ENCODE assay signal across 23 mouse cellular contexts in genomic region chr10:95207423-95207822, GRCm38 (mm10).
A peak's percentile ranks its signal among the peaks of the same experiment; 100 is the strongest.
DNase-seq lines count a peak whose midpoint lies in the region; ATAC-seq and TF ChIP-seq lines count a peak whose summit lies in the region.
"Had no signal": no experiment of that assay in that cellular context is flagged by ENCODE, and none has a peak within 500 bp of the region (broad histone marks: within the 10 kb centered on the region; RNA-seq: fewer than 3 reads in every experiment).

No protein-coding gene starts in this region.

- H3K4me1 ChIP-seq in forebrain, embryonic 11.5 days (replicated peaks; ENCODE audit: control insufficient read depth, insufficient read depth, low read length), result no peaks in the 10 kb centered on the region
- H3K4me1 ChIP-seq in forebrain, postnatal 0 days (ENCODE audit: insufficient read depth), result no peaks in the 10 kb centered on the region
- H3K4me1 ChIP-seq in MEL (ENCODE audit: control insufficient read depth in 1 of 2, insufficient read depth in 2 of 2, low read length in 2 of 2), result peaks cover 11 to 31% of the 10 kb centered on the region in 2 experiments

- no peak overlapping the region for H3K4me3 ChIP-seq in forebrain, embryonic 11.5 days (ENCODE audit: low read depth, low read length)
- no peak overlapping the region for H3K4me3 ChIP-seq in forebrain, postnatal 0 days (ENCODE audit: low read depth, low read length)
- H3K4me3 ChIP-seq in MEL (ENCODE audit: control insufficient read depth in 1 of 2, insufficient read depth in 1 of 2, low read depth in 2 of 2, low read length in 2 of 2), result no peak overlapping the region

- H3K4me2 ChIP-seq in forebrain, embryonic 11.5 days (ENCODE audit: low read depth, low read length, severe bottlenecking), result no peak overlapping the region
- H3K4me2 ChIP-seq in forebrain, postnatal 0 days (ENCODE audit: low read depth), result no peak overlapping the region

- TF ChIP-seq EP300 in MEL (IDR thresholded peaks at IDR 0.05; ENCODE audit: low read depth in 1 of 2, low read length in 2 of 2), result peak; percentile 63 to 78

- no peak overlapping the region for H3K9ac ChIP-seq in forebrain, embryonic 11.5 days (ENCODE audit: low read length)
- H3K9ac ChIP-seq in forebrain, postnatal 0 days, result no peak overlapping the region
- H3K9ac ChIP-seq in MEL (ENCODE audit: control insufficient read depth, low read depth, low read length, poor library complexity, severe bottlenecking), result no peak overlapping the region

- TF ChIP-seq POLR2A in MEL (IDR thresholded peaks at IDR 0.05; ENCODE audit: control insufficient read depth in 1 of 2, insufficient read depth in 1 of 2, low read depth in 1 of 2, low read length in 2 of 2, poor library complexity in 1 of 2), result no peak

- no peak for ATAC-seq in forebrain, embryonic 11.5 days (replicated peaks; ENCODE audit: low FRiP score)
- no peak for ATAC-seq in forebrain, postnatal 0 days
- peak; percentile 17 for ATAC-seq in megakaryocyte progenitor cell, adult 5-6 weeks (replicated peaks; ENCODE audit: poor library complexity)
- ATAC-seq in megakaryocyte-erythroid progenitor cell, adult 5-6 weeks (replicated peaks; ENCODE audit: low FRiP score, low TSS enrichment, poor library complexity, severe bottlenecking), result peak; percentile 39
- ATAC-seq: activated CD4-positive, CD25-positive, alpha-beta regulatory T cell, adult 4 months; CD4-positive, CD25-positive, alpha-beta regulatory T cell, adult 4 months; Patski had no signal

- no peak for TF ChIP-seq CTCF in forebrain, postnatal 0 days (IDR thresholded peaks at IDR 0.05; ENCODE audit: low read depth)
- no peak for TF ChIP-seq CTCF in MEL (IDR thresholded peaks at IDR 0.05 in 2 of 3, conservative IDR thresholded peaks at IDR 0.05 in 1 of 3; ENCODE audit: control insufficient read depth in 1 of 3, insufficient read depth in 1 of 3, low read depth in 2 of 3, low read length in 3 of 3, poor library complexity in 1 of 3, severe bottlenecking in 1 of 3)

- H3K79me2 ChIP-seq in MEL (ENCODE audit: control insufficient read depth, insufficient read depth, low read length, poor library complexity), result no peaks in the 10 kb centered on the region

- H3K27ac ChIP-seq in forebrain, embryonic 11.5 days (ENCODE audit: low read depth, low read length), result no peak overlapping the region
- no peak overlapping the region for H3K27ac ChIP-seq in forebrain, postnatal 0 days (ENCODE audit: low read depth, low read length)
- H3K27ac ChIP-seq in MEL (ENCODE audit: control insufficient read depth, low read depth, low read length), result no peak overlapping the region; the same call in 1 of the 2 replicates

- peak; percentile 41 for DNase-seq in forebrain, embryonic 11.5 days (ENCODE audit: low spot score)
- no peak for DNase-seq in forebrain, postnatal 0 days
- DNase-seq in MEL (ENCODE audit: low read depth, low spot score), result peak; percentile 38
- no peak for DNase-seq in right cerebral cortex, postnatal 14 days
- no peak for DNase-seq in cerebellum, postnatal 4 days (ENCODE audit: low spot score in 2 of 2)
- DNase-seq in thymus, postnatal 25 days, result no peak
- DNase-seq: adrenal gland, adult 2 months; adrenal gland, adult 8-10 months; adrenal gland, postnatal 10 days; adrenal gland, postnatal 14 days; adrenal gland, postnatal 25 days; adrenal gland, postnatal 36 days; B cell, adult 2 months; cerebellum, adult 11 months; cerebellum, adult 11-12 months; cerebellum, adult 18-20 months had no signal

- H3K27me3 ChIP-seq in forebrain, embryonic 11.5 days (ENCODE audit: control insufficient read depth, insufficient read depth, low read length), result no peaks in the 10 kb centered on the region
- no peaks in the 10 kb centered on the region for H3K27me3 ChIP-seq in forebrain, postnatal 0 days (ENCODE audit: insufficient read depth, low read length)
- H3K27me3 ChIP-seq in MEL (ENCODE audit: control insufficient read depth in 1 of 2, insufficient read depth in 2 of 2, low read length in 2 of 2), result no peaks in the 10 kb centered on the region
- H3K27me3 ChIP-seq: CH12.LX, Patski had no signal

- H3K36me3 ChIP-seq in forebrain, embryonic 11.5 days (ENCODE audit: control insufficient read depth, insufficient read depth, low read length), result no peaks in the 10 kb centered on the region
- H3K36me3 ChIP-seq in forebrain, postnatal 0 days (ENCODE audit: insufficient read depth), result no peaks in the 10 kb centered on the region
- H3K36me3 ChIP-seq in MEL (ENCODE audit: control insufficient read depth in 1 of 2, insufficient read depth in 2 of 2, low read length in 2 of 2), result peaks cover 0 to 28% of the 10 kb centered on the region in 2 experiments; a peak in 2 of 4 replicates

- no peak for TF ChIP-seq RAD21 in MEL (IDR thresholded peaks at IDR 0.05; ENCODE audit: low read depth, low read length)

- H3K9me3 ChIP-seq in forebrain, embryonic 11.5 days (ENCODE audit: control insufficient read depth, low read length), result no peaks in the 10 kb centered on the region
- no peaks in the 10 kb centered on the region for H3K9me3 ChIP-seq in forebrain, postnatal 0 days (ENCODE audit: low read length)
- no peaks in the 10 kb centered on the region for H3K9me3 ChIP-seq in MEL (replicated peaks; ENCODE audit: insufficient read depth, low read length)
- H3K9me3 ChIP-seq: G1E had no signal

- WGBS in forebrain, embryonic 11.5 days, result 89% methylated on average over 8 of the region's 8 CpGs
- WGBS in forebrain, postnatal 0 days, result 83% methylated on average over 8 of the region's 8 CpGs

TF ChIP-seq in MEL, 35 proteins besides CTCF, POLR2A, EP300 and RAD21:
- TF ChIP-seq MEF2A (IDR thresholded peaks at IDR 0.05; ENCODE audit: extremely low read depth, insufficient replicate concordance, low read depth, low read length, poor library complexity, severe bottlenecking) (0 out of 2 replicates have a peak, but pooled peaks have one; percentile 41), GATA1 (IDR thresholded peaks at IDR 0.05; ENCODE audit: low read depth, low read length) (peak; percentile 86), MYB (IDR thresholded peaks at IDR 0.05; ENCODE audit: low read depth, low read length) (peak; percentile 51; the same call in 1 of the 2 replicates), ETS1 (IDR thresholded peaks at IDR 0.05; ENCODE audit: low read depth, low read length) (peak; percentile 50; the same call in 1 of the 2 replicates), CHD1 (IDR thresholded peaks at IDR 0.05; ENCODE audit: low read depth, low read length) (no peak), TCF12 (IDR thresholded peaks at IDR 0.05; ENCODE audit: low read depth, low read length) (peak; percentile 73), USF1 (IDR thresholded peaks at IDR 0.05; ENCODE audit: low read depth, low read length) (no peak), RCOR1 (IDR thresholded peaks at IDR 0.05; ENCODE audit: low read depth, low read length) (peak; percentile 41; the same call in 1 of the 2 replicates), MXI1 (IDR thresholded peaks at IDR 0.05; ENCODE audit: low read depth, low read length) (peak; percentile 39; the same call in 1 of the 2 replicates)

Comparison
In these comparisons a context has a peak if more than half of its experiments do, and no peak if none do; other contexts are left out.
1. DNase-seq: peak in forebrain, embryonic 11.5 days (single experiment) and MEL (single experiment); none in forebrain, postnatal 0 days (single experiment), right cerebral cortex, postnatal 14 days (single experiment), cerebellum, postnatal 4 days (0 of 2) and thymus, postnatal 25 days (single experiment).
2. ATAC-seq: peak in megakaryocyte progenitor cell, adult 5-6 weeks (single experiment) and megakaryocyte-erythroid progenitor cell, adult 5-6 weeks (single experiment); none in forebrain, embryonic 11.5 days (single experiment) and forebrain, postnatal 0 days (single experiment).